Mouse (Mus musculus): ENCODE results near the gene Cpm.

Cpm gene

GRCm38 (mm10) chr10:117645487-117645964 is 16.2 kb downstream of the Cpm start:
- CTCF ChIA-PET: no interaction called here

DNA sequence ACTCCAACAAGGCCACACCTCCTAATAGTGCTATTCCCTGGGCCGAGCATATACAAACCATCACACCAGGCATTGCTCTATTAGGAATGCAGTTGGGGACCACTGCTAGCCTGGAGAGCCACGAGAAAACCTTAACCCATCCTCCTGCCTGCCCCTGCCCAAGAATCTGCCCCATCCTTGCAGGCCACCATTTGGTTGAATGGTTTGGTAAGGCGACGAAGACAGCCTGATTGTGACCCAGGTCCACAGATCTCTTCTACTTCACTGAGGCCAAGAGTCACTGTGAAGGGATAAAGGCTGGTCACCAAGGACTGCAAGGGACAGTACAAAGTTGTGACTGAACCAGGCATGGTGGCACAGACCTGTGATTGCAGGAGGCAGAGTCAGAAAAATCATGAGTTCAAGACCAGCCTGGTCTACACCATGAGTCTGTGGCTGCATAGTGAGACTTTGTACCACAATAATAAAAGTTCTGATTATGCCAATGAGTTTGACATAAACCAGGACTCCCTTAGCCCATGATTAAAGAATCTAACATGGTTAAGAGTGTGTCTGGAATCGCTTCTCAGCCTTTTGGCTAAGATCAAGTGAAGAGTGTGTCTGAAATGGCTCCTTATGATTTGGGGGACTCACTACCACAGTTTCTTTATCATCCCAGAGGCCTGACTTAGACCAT is 17.3 kb downstream of the Cpm start:
- CTCF ChIA-PET: no interaction called here

- CTCF ChIA-PET: interaction anchor here (0.6 to 1.7 kb wide), 2 partner anchors 60 to 131 kb away, joined by 5 to 13 read pairs; no protein-coding TSS in a partner anchor
These were observed 17.8 kb downstream of the Cpm start for GRCm38 (mm10) chr10:117647158-117647505.

DNA sequence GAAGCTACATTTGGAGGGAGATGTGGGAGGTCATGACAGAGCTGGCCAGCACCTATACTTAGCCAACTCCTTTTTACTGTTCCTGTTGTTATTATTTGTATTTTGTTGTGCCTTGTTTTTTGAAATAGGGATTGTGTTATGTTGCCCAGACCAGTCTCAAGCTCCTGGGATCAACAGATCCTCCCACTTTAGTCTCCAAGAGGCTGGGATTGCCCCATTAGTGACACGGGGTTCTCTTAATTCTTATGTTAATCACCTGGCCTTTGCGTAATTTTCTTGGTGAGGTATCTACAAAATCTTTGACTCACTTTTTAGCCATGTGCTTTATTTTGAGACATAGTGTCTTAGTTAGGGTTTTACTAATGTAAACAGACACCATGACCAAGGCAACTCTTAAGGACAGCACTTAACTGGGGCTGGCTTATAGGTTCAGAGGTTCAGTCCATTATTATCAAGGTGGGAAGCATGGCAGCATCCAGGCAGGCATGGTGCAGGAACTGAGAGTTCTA is 18.7 kb downstream of the Cpm start:
- CTCF ChIA-PET: interaction anchor here (0.6 to 1.7 kb wide), 2 partner anchors 17 to 132 kb away, joined by 4 to 13 read pairs; no protein-coding TSS in a partner anchor

DNA sequence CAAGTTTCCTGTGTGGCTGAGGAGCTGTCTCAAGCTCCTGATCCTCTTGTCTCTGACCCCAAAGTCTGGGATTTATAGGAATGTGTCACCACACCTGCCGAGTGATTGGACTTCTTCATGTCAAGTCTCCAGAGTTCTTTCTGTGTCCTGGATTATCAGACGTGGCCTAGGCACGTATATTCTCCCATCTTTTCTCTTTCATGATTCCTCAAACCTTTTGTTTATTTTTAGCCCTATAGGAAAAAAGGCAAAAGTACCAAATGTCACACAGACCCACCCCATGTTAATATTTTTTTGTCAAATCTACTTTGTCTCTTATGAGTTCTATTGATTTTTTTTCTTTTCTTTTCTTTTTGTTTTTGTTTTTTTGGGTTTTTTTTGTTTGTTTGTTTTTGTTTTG is 19.3 kb downstream of the Cpm start:
- CTCF ChIA-PET: interaction anchor here (1.7 kb wide), 1 partner anchor 133 kb away, joined by 13 read pairs; no protein-coding TSS in a partner anchor

- CTCF ChIA-PET: no interaction called here
These were observed 20.2 kb downstream of the Cpm start for GRCm38 (mm10) chr10:117649292-117650041.

- CTCF ChIA-PET: no interaction called here
These were observed 20.8 kb downstream of the Cpm start for GRCm38 (mm10) chr10:117650042-117650655.

- CTCF ChIA-PET: no interaction called here
These were observed 21.4 kb downstream of the Cpm start for GRCm38 (mm10) chr10:117650725-117651124.

DNA sequence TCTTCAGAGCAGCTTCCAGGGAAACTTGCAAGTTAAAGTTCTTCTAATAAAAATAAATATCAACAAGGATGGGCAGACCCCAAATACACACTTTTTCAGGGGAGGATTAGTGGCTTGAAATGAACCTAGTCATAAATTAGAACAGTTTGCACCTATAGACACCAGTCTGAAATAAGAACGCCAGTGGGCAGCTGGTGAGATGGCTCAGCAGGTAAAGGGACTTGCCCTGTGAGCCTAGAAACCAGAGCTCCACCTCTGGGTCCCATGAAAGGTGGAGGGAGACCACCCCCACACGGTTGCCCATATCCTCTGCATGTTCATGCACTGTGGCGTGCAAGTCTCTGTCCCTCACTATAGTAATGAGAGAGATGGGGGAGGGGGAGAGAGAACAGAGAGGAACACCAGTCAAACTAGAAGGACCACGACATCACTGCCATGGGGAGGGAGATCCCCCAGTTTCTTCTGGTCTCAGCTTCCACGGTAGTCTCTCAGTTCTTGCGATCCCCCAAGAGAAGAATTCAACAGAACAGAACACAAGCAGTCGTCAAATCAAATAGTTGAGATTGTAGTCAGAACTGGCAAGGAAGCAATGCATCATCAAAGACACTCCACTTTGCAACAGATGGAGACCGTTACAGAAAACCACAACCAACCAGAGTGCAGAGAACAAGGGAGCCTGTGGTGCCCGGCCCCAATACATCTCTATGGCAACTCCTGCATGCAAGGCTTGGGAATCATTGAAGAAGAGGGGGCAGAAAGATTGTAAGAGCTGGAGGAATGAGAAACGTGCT is 22.5 kb downstream of the Cpm start:
- CTCF ChIA-PET: no interaction called here

DNA sequence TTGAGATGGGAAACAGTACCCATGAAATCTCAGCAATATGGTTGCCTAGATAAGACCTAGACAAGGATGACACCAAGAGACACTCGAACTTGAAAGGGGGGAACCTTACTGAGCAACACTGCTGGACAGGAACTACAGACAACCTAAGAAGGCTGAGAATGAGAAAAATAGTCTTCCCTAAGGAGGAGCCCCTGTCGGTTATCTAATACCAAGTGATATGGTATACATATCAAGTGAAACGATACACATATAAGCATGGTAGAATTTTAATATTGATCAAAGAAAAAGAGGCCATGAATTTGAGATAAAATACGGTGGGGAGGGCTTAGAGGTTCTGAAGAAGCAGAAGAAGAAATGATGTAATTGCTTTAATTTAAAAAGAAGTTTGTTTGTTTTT is 23.1 kb downstream of the Cpm start:
- CTCF ChIA-PET: no interaction called here

GRCm38 (mm10) chr10:117652930-117653778 is 23.9 kb downstream of the Cpm start:
- CTCF ChIA-PET: interaction anchor here (0.5 to 0.6 kb wide), 2 partner anchors 36 to 1175 kb away, joined by 3 to 8 read pairs; no protein-coding TSS in a partner anchor

DNA sequence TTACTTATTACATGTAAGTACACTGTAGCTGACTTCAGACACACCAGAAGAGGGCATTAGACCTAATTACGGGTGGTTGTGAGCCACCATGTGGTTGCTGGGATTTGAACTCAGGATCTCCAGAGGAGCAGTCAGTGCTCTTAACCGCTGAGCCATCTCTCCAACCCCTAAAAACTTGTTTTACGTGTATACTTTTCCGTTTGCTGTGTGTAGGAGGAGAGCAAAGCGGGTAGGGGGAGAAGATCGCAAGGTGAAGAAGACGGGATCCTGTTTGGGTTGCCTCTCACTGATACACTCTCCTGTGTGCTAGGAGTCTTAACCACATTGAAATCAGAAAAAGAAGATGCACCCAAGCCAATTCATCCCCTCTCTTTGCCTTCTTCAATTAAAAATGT is 24.5 kb downstream of the Cpm start:
- CTCF ChIA-PET: no interaction called here

DNA sequence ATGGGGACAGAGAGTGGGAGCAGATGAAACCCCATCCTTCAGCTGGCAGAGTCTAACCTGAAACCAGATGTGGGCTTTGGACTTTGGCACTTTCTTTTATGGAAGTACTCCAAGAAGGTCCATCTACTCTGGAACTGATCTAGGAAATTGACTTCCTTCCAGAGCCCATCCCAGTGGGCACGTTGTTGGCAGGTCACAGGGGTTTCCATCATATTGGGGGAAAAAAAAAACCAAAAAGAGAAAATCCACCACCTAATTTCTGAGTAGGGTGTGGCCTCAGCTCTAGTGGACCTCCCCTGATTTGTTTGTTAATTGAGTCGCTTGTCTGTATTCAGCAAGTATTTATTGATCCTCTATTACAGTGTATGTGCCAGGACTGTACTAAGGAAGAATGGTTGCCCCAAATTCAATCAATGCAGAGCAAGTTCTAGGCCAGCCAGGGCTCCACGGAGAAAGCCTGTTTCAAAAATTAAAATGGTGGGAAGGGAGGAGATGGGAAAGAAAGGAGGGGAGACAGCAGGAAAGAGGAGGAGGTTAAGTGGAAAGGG is 25.4 kb downstream of the Cpm start:
- CTCF ChIA-PET: no interaction called here

- CTCF ChIA-PET: no interaction called here
These were observed 26.2 kb downstream of the Cpm start for GRCm38 (mm10) chr10:117655460-117655859.

- CTCF ChIA-PET: interaction anchor here (0.6 to 0.9 kb wide), 3 partner anchors 11 to 31 kb away, joined by 3 to 4 read pairs (median 4); no protein-coding TSS in a partner anchor
These were observed 26.8 kb downstream of the Cpm start for GRCm38 (mm10) chr10:117655908-117656661.

DNA sequence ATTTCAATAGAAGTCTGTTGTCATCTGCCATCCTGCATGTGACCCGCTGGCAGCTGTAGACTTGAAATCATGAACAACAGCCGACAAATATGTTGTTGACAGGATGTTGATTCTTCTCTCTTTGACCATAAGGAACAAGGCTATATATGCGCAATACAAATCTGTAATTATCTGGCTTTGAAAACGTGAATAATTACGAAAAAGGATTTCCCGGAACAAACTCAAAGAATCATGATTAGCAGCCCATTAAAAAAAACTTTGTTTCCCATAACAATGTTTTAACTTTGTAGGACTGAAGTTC is 27.3 kb downstream of the Cpm start:
- CTCF ChIA-PET: interaction anchor here (0.6 to 0.9 kb wide), 3 partner anchors 11 to 30 kb away, joined by 3 to 4 read pairs (median 4); no protein-coding TSS in a partner anchor

DNA sequence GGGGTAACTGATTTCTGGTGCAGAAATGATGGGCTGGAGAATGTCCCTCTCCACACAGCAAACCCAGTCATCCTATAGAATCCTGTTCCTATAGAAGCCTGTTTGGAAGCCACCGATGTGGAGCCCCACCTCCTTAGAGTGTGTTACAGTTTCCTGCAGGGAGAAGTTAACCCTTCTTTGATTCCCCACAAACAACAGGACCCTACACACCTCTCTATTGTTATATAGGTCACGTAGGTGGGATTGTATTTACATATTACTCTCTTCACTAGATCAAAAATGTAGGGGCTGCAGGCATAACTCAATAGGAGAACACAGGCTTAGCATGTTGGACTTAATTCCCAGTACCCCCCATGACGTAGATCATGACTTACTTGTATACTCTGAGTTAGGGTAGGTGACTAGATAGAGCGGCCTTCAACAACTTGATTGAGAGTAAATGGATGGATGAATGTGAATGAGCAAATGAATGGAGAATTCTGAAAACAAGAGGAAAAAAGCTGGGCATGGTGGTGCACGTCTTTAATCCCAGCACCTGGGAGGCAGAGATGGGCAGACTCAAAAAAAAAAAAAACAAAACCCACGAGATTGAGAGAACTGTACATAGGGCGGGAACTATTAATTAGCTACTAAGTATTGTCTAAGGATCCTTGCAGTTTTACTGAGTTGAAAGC is 27.8 kb downstream of the Cpm start:
- CTCF ChIA-PET: interaction anchor here (0.6 kb wide), 3 partner anchors 10 to 86 kb away, joined by 3 to 4 read pairs (median 4); no protein-coding TSS in a partner anchor

DNA sequence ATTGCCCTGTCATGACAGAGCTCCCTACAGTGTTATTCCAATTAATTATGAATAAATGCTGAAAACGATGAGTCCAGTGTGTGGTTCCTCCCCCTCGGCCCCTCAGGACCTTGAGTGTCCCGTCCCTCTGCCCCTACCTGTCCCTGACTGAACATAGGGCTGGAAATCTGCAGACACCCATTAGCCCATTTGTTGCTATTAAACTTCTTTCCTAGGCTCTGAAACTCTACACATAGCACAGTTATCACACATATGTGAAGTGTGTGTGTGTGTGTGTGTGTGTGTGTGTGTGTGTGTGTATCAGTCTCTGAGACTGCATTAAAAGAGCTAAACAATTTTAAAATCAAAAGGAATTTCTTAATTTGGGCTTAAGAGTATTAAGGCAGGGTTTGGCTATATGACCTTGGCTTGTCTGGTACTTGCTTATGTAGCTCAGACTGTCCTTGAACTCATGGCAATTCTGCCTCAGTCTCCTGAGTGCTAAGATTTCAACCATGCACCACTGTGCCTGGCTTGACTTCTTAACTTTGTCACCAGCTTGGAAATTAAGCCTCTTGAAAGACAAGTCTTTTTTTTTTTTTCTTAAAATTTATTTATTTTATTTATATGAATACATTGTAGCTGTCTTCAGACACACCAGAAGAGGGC is 28.5 kb downstream of the Cpm start:
- CTCF ChIA-PET: interaction anchor here (0.6 kb wide), 2 partner anchors 86 to 87 kb away, joined by 3 to 4 read pairs; no protein-coding TSS in a partner anchor
